Mouse (Mus musculus) heart, adult 2 months (tissue): Measurements from ENCODE around the gene Golga5.

Source experiments
- CTCF ChIP-seq: fragments of 200-600 bp; IDR thresholded peaks from 2 replicates; pipeline ENCODE4 v1.8.1; 2022; ENCODE audit warnings: antibody characterized with exemption, mild to moderate bottlenecking, moderate library complexity
- EP300 ChIP-seq: fragments of 200-500 bp; IDR thresholded peaks from 2 replicates; pipeline ENCODE4 v1.6.1; 2011; ENCODE audit warnings: low read depth, low read length, control low read depth; ENCODE audit not compliant: insufficient read depth
- POLR2A ChIP-seq: fragments of 200-500 bp; IDR thresholded peaks from 2 replicates; pipeline ENCODE4 v1.6.1; 2011; ENCODE audit warnings: mild to moderate bottlenecking, low read depth, low read length, control low read depth; ENCODE audit not compliant: insufficient read depth

DNA sequence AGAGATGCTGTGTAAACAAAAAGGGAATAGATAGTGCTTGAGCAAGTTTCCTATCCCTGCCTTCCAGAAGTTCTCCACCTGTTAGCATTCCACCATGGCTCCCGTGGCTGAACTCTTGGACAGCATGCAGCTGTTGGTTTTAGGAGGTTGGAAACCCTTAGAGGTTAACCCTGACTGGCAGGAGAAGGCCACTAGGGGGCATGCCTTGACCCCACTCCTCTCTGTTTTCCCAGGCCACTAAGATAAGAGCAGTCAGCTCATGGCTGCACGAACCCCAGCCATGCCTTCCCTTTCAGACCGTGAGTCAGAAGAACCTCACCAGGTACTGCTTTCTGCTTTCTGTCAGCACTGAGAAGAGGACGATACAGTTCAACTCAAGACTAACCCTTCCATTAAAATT, 30.8 kb downstream of the Golga5 start:
- peak; percentile 45 for TF ChIP-seq CTCF
- no peak for TF ChIP-seq EP300
- TF ChIP-seq POLR2A = no peak
